Mouse (Mus musculus) lung, adult 2 months (tissue): Measurements from ENCODE around the gene 3110082I17Rik.

Source experiments
- CTCF ChIP-seq: fragments of 200-500 bp; IDR thresholded peaks from 2 replicates; pipeline ENCODE4 v1.5.1; 2011; ENCODE audit warnings: mild to moderate bottlenecking, low read length, control low read depth; ENCODE audit not compliant: insufficient read depth
- POLR2A ChIP-seq: fragments of 200-500 bp; IDR thresholded peaks from 2 replicates; pipeline ENCODE4 v1.6.1; 2011; ENCODE audit warnings: low read depth, mild to moderate bottlenecking, control low read depth, low read length, borderline replicate concordance; ENCODE audit errors: extremely low read depth

- TF ChIP-seq POLR2A (no peak), CTCF (no peak)
These were observed 5.2 kb downstream of the 3110082I17Rik start for GRCm38 (mm10) chr5:139455166-139455565.
